Mouse (Mus musculus) embryo, embryonic 10 days (tissue): ENCODE measurements around the gene Cabp7.

Source experiments
- DNase-seq: peaks from one replicate; pipeline ENCODE4 v3.0.0-alpha.2; 2015; ENCODE audit warnings: low spot score

Cabp7 gene

DNA sequence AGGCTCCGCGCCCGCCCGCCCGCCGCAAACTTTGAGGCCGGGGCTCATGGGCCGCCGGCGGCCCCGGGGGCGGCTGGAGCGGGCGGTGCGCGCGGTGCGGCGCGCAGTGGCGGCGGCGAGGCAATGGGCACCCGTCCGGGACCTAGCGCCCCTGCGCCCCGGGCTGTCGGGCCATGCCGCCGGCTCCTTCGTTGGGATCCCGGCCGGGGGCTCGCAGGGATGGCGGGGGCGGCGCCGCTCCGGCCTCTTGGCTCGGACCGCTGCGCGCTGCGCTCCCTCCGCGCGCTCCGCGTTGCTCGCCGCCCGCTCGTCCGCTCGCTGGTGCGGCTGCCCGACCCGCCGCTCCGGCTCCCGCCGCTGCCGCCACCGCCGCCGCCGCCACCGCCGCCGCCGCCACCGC, at the start of gene Cabp7:
Cabp7 (minus strand) TSS at position 46 of the 400 bp plus-strand sequence.
- DNase-seq, result no peak

DNA sequence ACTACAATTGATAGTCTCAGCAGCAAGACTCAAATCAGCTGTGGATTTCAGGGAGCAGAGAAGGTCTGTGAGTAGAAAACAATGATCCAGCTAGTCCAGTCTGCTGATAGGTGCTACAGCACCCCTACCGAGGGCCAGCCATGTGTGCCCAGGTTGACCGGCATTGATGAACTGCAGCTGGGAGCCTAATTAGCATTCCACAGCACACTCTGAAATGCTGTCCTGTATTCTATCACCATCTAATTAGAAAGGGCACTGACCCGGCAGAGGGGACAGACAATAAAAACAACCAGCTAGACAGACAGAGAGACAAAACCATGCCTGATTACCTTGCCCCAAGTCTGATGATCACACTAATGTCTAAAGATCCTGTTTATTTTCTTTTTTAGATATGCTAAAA, 46.4 kb upstream of the Cabp7 start:
- peak; percentile 9 for DNase-seq

DNA sequence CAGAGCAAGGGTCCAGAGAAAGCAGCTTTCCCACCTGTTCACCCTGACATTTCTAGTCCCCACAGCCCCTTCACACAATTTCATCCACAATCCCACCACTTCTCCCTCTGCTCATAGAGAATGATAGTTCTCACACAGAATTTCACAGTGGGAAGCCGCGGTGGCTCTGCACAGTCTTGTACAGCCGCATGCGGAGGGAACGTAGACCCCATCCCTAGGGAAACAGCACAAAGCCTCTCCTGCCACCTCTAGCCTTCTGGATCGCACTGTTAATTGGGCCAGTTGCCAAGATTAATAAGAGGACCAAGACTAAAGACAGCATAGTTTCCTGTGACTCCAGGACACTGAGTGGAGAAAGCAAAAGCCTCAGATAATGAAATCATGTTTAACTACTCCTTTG, 45.0 kb upstream of the Cabp7 start:
- DNase-seq, result no peak

DNA sequence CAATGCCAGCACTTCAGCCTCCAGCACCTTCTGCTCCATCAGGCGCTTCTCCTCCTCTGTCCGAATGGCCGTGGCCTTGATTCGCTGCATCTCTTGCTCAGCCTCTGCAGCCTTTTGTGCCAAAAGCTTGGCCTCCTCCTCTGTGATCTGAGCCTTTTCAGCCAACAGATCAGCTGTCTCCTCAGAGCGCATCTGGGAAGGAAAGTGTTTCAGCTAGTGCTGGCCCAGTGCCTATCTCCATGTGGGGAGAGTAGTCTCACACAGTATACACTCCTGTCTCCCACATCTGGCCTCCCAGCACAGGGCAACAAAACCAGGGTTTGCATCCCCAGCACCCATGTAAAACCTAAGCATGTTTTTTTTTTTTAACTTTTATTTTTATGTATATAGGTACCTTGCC, 43.1 kb upstream of the Cabp7 start:
- DNase-seq, result no peak

DNA sequence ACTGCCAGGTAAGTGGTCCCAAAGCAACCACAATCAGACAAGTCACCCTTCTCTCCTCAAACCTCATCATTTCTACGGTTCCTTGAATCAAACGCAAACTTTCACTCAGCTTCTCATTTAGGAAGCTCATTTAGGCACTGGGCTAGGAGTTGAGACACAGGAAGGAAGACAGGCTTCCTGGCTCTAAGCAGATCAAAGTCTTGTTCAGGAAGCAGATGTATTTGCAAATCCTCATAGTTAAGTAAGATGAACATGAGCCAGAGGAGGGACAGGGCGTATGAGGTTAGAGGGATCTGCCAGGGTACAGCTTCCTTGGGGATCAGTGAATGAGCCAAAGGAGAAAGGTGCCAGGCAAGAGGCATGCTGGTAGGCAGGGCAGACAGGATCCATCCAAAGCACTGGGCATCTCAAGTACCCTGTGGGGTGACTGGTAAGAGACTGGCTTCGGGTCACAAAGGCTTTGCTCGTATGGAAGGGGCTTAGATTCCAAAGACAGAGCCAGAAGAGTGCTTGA, 38.1 kb upstream of the Cabp7 start:
- no peak for DNase-seq

DNA sequence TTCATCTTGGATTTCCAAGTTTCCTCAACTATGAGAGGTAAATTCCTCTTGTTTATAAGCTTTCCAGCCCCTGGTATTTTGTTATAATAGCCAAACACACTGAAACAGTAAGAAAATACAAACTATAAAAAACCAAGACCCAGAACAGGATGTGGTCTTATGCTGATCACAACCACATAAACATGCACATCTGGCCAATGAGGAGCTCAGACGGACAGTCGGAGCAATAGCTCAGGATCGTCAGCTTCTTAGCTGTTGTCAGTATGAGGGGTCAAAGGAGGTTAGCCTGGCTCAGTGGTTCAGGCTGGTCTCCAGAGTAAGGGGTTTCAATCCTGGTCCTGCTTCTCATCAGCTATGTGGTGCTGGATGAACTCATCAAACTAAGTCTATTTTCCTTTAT, 36.5 kb upstream of the Cabp7 start:
- no peak for DNase-seq

DNA sequence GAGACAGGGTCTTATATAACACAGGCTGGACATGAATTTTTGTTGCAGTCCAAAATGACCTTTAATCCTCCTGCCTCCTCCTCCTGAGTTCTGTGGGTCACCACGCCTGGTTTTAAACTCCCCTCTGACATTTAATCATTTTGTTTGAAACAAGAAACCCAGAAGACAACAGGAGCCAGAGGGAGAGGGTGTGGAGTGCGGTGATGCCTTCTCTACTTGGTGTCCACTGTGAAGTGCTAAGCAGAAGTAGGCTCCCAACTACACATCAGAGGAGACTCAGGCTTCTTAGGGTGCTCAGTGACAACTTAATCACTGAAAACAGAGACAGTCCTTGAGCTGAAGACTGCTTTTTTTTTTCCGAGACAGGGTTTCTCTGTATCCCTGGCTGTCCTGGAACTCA, 34.3 kb upstream of the Cabp7 start:
- DNase-seq, result no peak

DNA sequence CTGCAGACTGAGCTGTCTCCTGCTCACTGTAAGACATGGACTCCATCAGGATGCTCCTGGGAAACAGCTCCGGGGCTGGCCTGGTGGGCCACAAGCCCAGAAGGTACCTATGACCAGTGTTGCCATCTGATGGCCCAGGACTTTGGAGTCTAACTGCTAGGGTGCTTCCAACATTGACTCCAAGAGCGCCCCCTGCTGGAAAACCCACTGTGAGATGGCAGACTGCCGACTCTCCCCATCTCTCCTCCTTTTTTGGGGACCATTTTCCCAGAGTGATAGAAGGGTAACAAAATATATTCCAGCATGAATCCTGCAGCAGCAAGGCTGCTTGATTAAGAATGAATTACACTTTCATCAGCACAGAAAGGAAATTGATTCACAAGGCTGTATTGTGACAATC, 26.3 kb upstream of the Cabp7 start:
- peak; percentile 37 for DNase-seq

DNA sequence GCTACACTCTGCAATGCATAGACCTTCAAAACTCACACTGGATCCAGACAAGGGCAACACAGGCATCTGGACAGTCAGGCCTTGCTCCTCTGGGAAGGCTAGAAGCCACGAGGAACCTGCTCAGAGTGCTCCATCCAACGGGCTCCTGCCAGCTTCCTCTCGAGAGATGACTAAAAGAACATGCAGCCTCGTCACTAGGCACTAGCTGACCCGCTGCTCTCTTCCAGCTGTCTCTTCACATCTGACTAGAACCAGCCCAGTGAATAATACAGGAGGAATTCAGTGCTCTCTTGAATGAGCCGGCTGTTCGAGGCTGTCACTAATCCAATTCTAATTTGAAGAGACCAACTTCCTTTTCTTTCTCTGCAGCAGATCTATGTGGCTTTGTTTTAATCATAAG, 25.2 kb upstream of the Cabp7 start:
- no peak for DNase-seq

DNA sequence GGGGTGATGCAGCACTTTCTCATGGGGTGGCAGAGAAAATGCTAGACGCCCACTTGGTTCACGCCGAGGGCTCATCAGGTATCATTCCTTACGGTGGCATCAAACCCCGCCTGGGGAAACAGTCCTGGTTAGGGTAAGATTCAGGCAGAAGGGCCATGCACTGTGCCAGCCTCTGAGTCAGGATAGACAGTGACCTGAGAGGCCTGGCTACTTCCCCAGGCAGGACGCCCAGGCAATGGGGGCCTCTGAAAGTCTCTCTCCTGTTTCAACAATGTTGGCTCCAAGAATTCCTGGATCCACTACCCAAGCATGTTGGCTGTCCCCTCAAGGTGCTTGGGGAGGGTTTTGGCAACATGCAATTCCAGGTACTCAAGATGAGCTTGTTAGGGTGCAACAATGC, 23.3 kb upstream of the Cabp7 start:
- no peak for DNase-seq

DNA sequence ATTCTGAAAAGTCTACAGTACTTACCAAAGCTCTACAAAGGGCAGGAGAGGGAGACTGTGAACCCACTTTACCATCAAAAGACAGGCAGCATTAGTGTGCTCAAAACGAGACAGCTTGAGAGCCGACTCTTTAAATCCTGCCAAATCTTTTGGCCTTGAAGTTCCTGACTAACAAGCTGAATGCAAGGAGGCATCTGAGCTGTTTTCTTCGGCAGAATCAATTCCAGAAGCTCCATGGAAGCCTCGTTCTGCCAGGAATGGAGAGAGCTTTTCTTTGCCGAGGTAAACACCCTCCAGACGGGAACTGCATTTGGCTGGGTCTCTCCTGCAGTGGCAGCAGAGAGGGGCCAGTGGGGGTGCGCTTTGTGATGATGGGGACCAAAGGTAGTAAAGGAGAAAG, 22.7 kb upstream of the Cabp7 start:
- DNase-seq, result no peak

DNA sequence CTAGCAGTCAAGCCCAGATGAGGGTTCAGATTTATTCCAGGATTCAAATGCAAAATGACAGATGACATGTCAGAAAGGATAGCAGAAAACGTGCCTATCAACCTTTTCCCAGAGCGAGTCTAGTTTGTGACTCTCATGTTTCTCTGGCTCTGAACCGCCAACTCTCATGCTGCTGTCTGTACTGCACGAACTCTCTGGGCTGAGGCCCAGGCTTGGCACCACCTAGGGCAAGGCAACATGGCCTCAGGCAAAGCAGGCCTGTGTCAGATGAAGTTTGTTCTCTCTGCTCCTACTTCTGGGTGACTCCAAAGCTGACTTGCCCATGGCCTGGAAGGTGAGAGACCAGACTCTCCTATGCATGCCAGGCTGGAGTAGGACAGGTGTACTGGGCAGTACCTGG, 21.8 kb upstream of the Cabp7 start:
- DNase-seq, result no peak

DNA sequence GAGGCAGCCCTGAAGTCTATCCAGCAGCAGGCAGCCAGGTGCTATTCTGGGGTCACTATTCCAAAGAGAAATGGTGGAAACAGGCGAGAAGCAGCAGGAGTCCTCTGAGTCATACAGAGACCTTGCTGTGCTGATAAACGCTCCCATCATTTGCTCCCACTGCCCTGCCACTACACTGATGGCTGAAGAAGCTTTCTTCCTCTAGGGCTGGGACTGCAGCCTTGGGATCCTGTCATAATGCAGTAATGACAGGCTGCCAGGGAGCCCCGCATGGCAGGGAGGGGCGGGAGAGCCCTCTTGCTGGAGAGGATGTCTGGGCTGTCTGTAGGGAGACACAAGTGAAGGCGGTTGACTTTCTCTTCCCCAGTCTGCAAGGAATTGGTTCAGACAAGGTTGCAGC, 17.9 kb upstream of the Cabp7 start:
- no peak for DNase-seq

DNA sequence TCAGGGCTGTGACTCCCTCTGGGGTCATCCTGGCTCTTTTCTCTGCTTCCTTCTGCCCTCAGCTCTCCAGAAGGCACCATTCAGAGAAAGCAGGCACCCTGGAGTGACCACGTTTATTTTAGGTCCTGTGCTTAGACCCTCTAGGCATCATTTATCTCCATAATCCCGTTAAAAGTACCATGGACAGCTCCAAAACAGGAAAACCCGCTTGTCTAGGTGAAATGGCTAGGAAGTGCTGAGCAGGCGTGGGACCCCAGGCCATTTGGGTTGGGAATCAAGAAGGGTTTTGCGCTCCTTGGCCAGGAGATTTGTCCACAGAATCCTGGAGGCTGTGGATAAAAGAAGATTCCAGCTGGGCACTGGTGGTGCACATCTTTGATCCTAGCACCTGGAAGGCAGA, 17.1 kb upstream of the Cabp7 start:
- peak; percentile 67 for DNase-seq

DNA sequence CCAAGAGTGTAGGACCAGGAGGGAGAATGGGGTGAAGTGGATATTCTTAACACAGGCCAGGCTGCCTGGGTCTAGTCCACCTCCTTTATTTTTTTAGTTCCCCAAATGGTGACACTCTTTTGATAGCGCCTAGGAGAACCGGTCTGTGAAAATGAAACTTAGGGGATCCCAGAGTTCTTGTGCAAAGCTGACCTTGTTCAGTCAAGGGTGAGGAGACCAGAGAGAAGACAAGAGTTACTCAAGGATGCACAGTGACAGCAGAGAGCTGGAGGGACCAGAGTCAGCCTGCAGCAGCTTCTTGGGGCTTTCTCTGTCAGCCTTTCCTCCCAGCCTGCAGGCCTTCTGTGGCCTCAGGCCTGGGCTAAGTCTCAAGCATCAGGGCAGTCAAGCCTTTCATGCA, 15.9 kb upstream of the Cabp7 start:
- DNase-seq, result no peak

DNA sequence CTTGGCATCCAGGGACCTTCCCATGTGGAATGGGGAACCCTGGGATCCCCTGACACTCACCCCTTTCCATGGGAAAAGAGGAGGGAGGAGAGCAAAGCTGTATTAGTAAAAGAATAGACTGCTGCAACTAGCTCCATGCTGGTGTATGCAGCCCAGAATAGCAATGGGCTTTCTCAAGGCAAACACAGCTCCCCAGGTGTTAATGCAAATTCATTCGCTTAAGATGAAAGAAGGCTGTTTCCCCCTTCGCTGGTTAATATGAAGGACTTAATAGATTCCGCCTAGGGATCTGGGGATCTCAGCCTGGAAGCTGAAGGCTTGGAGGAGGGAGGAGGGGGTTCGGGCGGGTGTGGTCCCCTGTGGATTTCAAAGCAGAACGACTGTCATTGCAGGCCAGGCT, 15.4 kb upstream of the Cabp7 start:
- no peak for DNase-seq

DNA sequence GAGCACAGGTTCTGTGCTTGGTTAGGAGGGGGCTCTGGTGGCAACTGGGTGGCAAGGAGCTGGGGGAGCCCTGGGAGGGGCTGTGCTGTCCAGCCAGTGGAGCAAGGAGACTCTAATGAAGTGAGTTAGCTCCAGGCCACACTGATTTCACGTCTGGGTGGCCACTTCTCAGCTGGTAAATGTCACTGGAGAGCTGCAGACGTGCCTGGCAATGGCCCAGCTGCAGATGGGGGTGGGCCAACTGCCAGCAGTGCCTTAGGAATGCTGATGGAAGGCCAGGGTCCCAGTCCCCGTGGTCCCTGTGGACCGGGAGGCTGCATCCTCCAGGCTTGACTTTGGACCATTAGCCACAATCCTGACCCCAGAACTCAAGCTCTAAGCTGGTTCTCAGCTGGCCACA, 13.9 kb upstream of the Cabp7 start:
- DNase-seq, result no peak

DNA sequence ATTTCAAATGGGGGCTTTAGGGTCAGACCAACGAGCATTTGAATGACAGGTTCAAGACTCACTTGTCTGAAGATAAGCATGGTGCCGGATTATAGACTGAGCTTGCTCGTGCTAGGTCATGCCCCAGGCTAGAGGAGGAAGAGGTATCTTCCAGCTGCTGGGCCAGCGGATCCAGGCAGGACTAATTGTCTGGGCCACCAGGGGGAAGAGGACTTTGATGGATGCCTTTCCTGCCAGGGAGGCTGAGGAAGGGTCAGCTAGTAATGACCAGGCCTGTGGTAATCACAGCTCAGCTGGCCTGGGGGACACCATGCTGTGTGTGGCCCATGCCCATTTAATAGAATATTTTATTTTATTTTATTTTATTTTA, 11.2 kb upstream of the Cabp7 start:
- peak; percentile 60 for DNase-seq

DNA sequence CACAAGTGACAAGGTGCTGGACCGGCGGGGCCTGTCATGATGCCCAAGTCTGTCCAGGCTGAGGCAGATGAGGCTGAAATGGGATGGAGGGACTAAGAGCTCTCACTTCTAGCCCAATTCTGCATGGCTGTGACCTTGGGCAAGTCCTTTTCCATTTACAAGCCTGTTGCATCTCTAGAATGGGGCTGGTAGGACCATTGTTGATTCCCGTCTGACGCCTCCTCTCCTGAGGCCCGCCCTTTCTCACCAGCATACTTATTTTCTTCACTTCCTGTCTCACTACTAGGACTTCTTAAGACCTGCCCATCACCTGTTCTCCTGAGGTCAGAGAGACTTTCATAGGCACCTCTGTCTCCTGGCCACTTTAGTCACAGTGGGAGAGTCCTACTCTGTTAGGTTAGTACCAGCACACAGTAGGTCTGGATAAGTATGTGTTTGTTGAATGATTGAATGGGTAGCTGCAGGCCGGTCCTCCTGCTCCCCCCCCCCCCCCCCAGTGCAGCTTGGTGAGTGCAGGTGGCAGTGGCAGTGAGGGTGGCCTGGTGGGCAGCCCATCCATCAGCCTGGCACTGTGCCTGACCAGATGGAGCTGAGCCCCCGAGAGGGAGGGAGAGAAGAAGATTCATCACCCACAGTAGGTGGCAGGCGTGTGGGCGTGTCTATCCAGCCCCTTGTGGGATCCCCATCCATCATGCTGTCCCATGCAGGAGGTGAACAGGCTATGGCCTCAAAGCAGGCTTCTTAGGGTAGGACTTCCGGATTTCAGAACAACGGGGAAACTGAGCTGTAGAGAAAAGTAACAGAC, 10.6 kb upstream of the Cabp7 start:
- peak; percentile 80 for DNase-seq

DNA sequence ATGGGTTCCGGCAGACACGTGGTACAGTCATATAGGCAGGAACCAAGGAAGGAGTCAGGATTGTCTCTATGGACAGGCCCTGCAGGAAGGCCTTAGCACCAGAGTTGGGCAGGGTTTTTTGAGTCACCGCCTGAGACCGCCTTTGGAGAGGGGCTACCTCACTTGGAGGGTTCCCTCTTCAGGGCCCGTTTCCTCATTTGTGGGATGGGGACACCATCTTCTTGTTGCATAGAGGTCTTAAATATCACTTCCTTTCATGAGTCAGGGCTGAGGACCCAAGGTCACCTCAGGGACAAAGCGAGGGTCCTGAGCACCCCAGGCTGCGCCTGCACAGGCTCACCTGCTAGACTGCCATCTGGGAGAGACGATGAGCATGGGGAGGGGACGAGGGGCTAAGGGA, 9.9 kb upstream of the Cabp7 start:
- DNase-seq, result no peak

DNA sequence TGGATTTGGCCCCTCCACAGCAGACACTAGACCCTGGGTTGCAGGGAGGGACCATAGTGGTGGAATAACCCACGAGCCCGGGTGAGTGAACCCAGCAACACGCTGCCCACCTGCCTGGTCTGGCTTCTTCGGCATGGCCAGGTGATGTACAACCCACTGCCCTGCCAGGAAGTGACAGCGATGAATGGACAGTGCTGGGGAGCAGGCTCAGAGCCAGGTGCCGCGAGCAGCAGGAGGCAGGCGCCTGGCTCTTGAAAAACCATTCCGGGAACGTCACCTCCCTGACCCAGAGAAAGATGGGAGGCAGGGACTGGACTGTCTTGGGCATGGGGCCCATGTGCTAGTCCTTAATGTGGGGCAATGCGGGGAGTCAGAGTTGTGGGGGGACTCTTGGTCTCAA, 8.3 kb upstream of the Cabp7 start:
- no peak for DNase-seq

DNA sequence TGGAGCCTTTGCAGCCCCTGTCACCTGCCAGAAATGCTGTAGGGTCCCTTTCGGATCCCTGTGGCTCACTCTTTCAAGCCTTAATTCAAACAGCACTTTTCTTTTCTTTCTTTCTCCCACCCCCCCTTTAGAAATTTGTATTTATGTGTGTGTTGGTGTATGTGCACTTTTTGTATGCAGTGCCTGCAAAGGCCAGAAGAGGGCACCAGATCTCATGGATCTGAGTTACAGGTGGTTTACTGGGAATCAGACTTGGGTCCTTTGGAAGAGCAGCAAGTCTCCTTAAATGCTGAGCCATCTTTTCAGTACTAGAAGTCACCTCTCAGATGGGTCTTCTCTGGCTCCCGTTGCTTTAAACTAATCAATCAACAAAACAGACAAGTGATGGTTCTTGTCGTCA, 7.5 kb upstream of the Cabp7 start:
- DNase-seq, result no peak

DNA sequence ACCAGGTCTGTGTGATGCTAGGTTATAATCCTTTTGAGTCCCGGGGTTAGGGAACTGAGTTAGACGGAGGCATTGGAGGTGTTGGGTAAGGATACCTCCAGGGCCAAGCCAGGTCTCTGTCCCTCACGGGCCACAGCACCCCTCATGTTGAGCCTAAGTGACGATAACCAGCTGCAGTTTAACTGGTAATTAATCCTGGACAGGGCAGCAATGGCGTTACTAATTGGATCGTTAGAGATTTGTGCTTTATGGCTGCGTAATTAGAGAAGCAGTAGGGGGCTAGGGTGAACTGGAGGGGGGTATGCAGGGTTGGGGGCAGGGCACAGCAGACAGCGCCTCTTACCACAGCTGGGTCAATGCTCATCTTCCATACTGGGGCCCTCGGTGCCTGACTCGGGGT, 6.3 kb upstream of the Cabp7 start:
- no peak for DNase-seq

DNA sequence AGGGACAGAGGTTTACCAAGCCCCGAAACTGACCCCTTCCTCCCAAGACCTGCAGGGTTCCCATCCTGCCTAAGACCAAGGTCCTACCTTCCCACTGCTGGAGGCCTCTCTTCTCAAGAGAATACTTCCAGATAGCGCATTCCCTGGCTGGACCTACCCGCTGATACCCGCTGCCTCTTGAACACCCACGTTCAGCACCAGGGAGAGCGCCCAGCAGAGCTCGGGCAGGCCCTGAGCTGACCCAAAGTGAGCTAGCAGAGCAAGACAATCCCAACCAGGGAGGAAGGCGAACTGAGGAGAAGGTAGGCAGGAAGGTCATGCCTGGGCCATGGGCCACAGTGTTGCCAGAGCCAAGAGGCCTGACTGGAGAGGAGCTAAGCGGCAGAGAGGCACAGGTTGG, 3.7 kb upstream of the Cabp7 start:
- peak; percentile 89 for DNase-seq
